Mouse (Mus musculus) hindbrain, embryonic 10.5 days (tissue): ENCODE data around the gene Treh. TPM values are rescaled to one million over a fixed set of nuclear protein-coding genes. Genes with fewer than 3 reads are reported as not detected.

Experiments
- DNase-seq: peaks from one replicate; pipeline ENCODE4 v3.0.0-alpha.2; 2017; ENCODE audit warnings: low spot score
- H3K27ac ChIP-seq: fragments of 300-500 bp; sonication (generic); 2 replicates; pipeline ENCODE4 v1.5.1; 2016; ENCODE audit warnings: mild to moderate bottlenecking, moderate library complexity
- H3K27me3 ChIP-seq: fragments of 300-500 bp; sonication (generic); 2 replicates; pipeline ENCODE4 v1.6.1; 2016; ENCODE audit warnings: mild to moderate bottlenecking; ENCODE audit not compliant: poor library complexity, insufficient read depth, severe bottlenecking
- H3K36me3 ChIP-seq: fragments of 300-500 bp; sonication (generic); 2 replicates; pipeline ENCODE4 v1.6.1; 2016; ENCODE audit warnings: mild to moderate bottlenecking, moderate library complexity
- H3K4me1 ChIP-seq: fragments of 300-500 bp; sonication (generic); replicated peaks from 2 replicates; pipeline ENCODE4 v1.6.1; 2016; ENCODE audit warnings: mild to moderate bottlenecking
- H3K4me3 ChIP-seq: fragments of 300-500 bp; sonication (generic); 2 replicates; pipeline ENCODE4 v1.5.1; 2016; ENCODE audit warnings: mild to moderate bottlenecking, moderate library complexity
- H3K9me3 ChIP-seq: fragments of 300-500 bp; sonication (generic); 2 replicates; pipeline ENCODE4 v1.6.1; 2016; ENCODE audit warnings: mild to moderate bottlenecking, moderate library complexity
- WGBS: fragments of 180-500 bp; shearing (Covaris S2); methylation state at CpG from one replicate; pipeline ENCODE4 v1.1.7; 2016; 5-methylcytosine and 5-hydroxymethylcytosine counted together
- polyA plus RNA-seq: library from polyadenylated mRNA; unstranded; fragments of >200 nt; fragmentation: Nextera tagmentation; extraction: Ambion mirVana; gene quantifications from 2 replicates; pipeline ENCODE4 v1.2.1, GENCODE M21; 2016

Gene Treh
- polyA plus RNA-seq, 1 experiment from 2014 or later: not detected

- 0 out of 2 replicates have a peak, but pooled peaks cover 4% of the 10 kb centered on the region for H3K27me3 ChIP-seq
- H3K36me3 ChIP-seq: peaks cover 50% of the 10 kb centered on the region
- no peaks in the 10 kb centered on the region for H3K9me3 ChIP-seq
- 34% methylated on average over 14 of the region's 14 CpGs for WGBS
- DNase-seq: peak; percentile 82
- no peak overlapping the region for H3K4me3 ChIP-seq
- H3K4me1 ChIP-seq: peaks cover 30% of the 10 kb centered on the region
- H3K27ac ChIP-seq: peak overlapping the region; percentile 66
Observed at GRCm38 (mm10) chr9:44685346-44686330, 12.6 kb downstream of the Treh start.

GRCm38 (mm10) chr9:44686638-44687037 lies 13.6 kb downstream of the Treh start:
- H3K4me1 ChIP-seq: peaks cover 30% of the 10 kb centered on the region
- no peaks in the 10 kb centered on the region for H3K9me3 ChIP-seq
- DNase-seq: peak; percentile 64
- WGBS: 50% methylated on average over 5 of the region's 5 CpGs
- peaks cover 60% of the 10 kb centered on the region for H3K36me3 ChIP-seq
- peak overlapping the region; percentile 66; the same call in 1 of the 2 replicates for H3K27ac ChIP-seq
- 0 out of 2 replicates have a peak overlapping the region, but pooled peaks have one; percentile 1 for H3K4me3 ChIP-seq
- H3K27me3 ChIP-seq: 0 out of 2 replicates have a peak, but pooled peaks cover 4% of the 10 kb centered on the region

- peaks cover 73% of the 10 kb centered on the region for H3K36me3 ChIP-seq
- 69% methylated on average over 9 of the region's 9 CpGs for WGBS
- peaks cover 30% of the 10 kb centered on the region for H3K4me1 ChIP-seq
- no peak overlapping the region for H3K27ac ChIP-seq
- H3K9me3 ChIP-seq: no peaks in the 10 kb centered on the region
- DNase-seq: peak; percentile 20
- no peak overlapping the region for H3K4me3 ChIP-seq
- no peaks in the 10 kb centered on the region for H3K27me3 ChIP-seq
Observed at GRCm38 (mm10) chr9:44688013-44688412, 15.0 kb downstream of the Treh start.

GRCm38 (mm10) chr9:44690641-44691040 lies 17.6 kb downstream of the Treh start:
- Histone ChIP-seq H3K27ac (no peak overlapping the region), H3K27me3 (no peaks in the 10 kb centered on the region), H3K4me1 (peaks cover 22% of the 10 kb centered on the region), H3K36me3 (peaks cover 95% of the 10 kb centered on the region), H3K4me3 (no peak overlapping the region), H3K9me3 (no peaks in the 10 kb centered on the region)
- 45% methylated on average over 7 of the region's 7 CpGs for WGBS
- no peak for DNase-seq

- Histone ChIP-seq H3K27me3 (no peaks in the 10 kb centered on the region), H3K4me1 (peaks cover 10% of the 10 kb centered on the region), H3K36me3 (peaks cover 98% of the 10 kb centered on the region), H3K9me3 (no peaks in the 10 kb centered on the region), H3K27ac (no peak overlapping the region), H3K4me3 (no peak overlapping the region)
- WGBS: 88% methylated on average over 21 of the region's 21 CpGs
- DNase-seq: no peak
Observed at GRCm38 (mm10) chr9:44691671-44692520, 18.9 kb downstream of the Treh start.

GRCm38 (mm10) chr9:44693071-44693470 lies 20.0 kb downstream of the Treh start:
- Histone ChIP-seq H3K4me3 (no peak overlapping the region), H3K9me3 (no peaks in the 10 kb centered on the region), H3K27ac (no peak overlapping the region), H3K36me3 (peaks cover 98% of the 10 kb centered on the region), H3K4me1 (0 out of 2 replicates have a peak, but pooled peaks cover under 1% of the 10 kb centered on the region), H3K27me3 (no peaks in the 10 kb centered on the region)
- 89% methylated on average over 11 of the region's 11 CpGs for whole genome bisulfite sequencing
- no peak for DNase-seq

GRCm38 (mm10) chr9:44697866-44698265 lies 24.8 kb downstream of the Treh start:
- Histone ChIP-seq H3K27me3 (no peaks in the 10 kb centered on the region), H3K27ac (no peak overlapping the region), H3K4me1 (no peaks in the 10 kb centered on the region), H3K4me3 (no peak overlapping the region), H3K9me3 (no peaks in the 10 kb centered on the region), H3K36me3 (peaks cover 100% of the 10 kb centered on the region)
- DNase-seq: no peak
- 96% methylated on average over 16 of the region's 16 CpGs for WGBS

- H3K36me3 ChIP-seq: peaks cover 100% of the 10 kb centered on the region
- H3K4me1 ChIP-seq: no peaks in the 10 kb centered on the region
- H3K27ac ChIP-seq: no peak overlapping the region
- no peaks in the 10 kb centered on the region for H3K27me3 ChIP-seq
- WGBS: 91% methylated on average over 10 of the region's 10 CpGs
- H3K4me3 ChIP-seq: no peak overlapping the region
- H3K9me3 ChIP-seq: no peaks in the 10 kb centered on the region
- no peak for DNase-seq
Observed at GRCm38 (mm10) chr9:44699196-44699595, 26.2 kb downstream of the Treh start.

GRCm38 (mm10) chr9:44699730-44700129 lies 26.7 kb downstream of the Treh start:
- DNase-seq: no peak
- no peaks in the 10 kb centered on the region for H3K9me3 ChIP-seq
- no peaks in the 10 kb centered on the region for H3K27me3 ChIP-seq
- peaks cover 100% of the 10 kb centered on the region for H3K36me3 ChIP-seq
- H3K4me3 ChIP-seq: no peak overlapping the region
- 90% methylated on average over 5 of the region's 5 CpGs for WGBS
- no peak overlapping the region for H3K27ac ChIP-seq
- no peaks in the 10 kb centered on the region for H3K4me1 ChIP-seq

GRCm38 (mm10) chr9:44707749-44708428 lies 34.9 kb downstream of the Treh start:
- H3K27ac ChIP-seq: peak overlapping the region; percentile 77

GRCm38 (mm10) chr9:44708429-44708765 lies 35.4 kb downstream of the Treh start:
- Histone ChIP-seq H3K27ac (peak overlapping the region; percentile 77), H3K4me3 (peak overlapping the region; percentile 47), H3K9me3 (no peaks in the 10 kb centered on the region), H3K27me3 (peaks cover 17% of the 10 kb centered on the region), H3K4me1 (peaks cover 39% of the 10 kb centered on the region), H3K36me3 (peaks cover 99% of the 10 kb centered on the region)
- DNase-seq: peak; percentile 57
- WGBS: 3% methylated on average over 24 of the region's 24 CpGs

More at GRCm38 (mm10) chr9:44707749-44708428, 34.9 kb downstream of the Treh start:
- H3K9me3 ChIP-seq: no peaks in the 10 kb centered on the region
- peaks cover 39% of the 10 kb centered on the region for H3K4me1 ChIP-seq
- H3K4me3 ChIP-seq: peak overlapping the region; percentile 47
- no peak for DNase-seq
- H3K36me3 ChIP-seq: peaks cover 99% of the 10 kb centered on the region
- H3K27me3 ChIP-seq: peaks cover 17% of the 10 kb centered on the region
- WGBS: 18% methylated on average over 28 of the region's 28 CpGs

GRCm38 (mm10) chr9:44708925-44709324 lies 35.9 kb downstream of the Treh start:
- Histone ChIP-seq H3K4me3 (peak overlapping the region; percentile 47), H3K27me3 (peaks cover 17% of the 10 kb centered on the region), H3K36me3 (peaks cover 99% of the 10 kb centered on the region), H3K9me3 (no peaks in the 10 kb centered on the region), H3K4me1 (peaks cover 39% of the 10 kb centered on the region), H3K27ac (0 out of 2 replicates have a peak overlapping the region, but pooled peaks have one; percentile 77)
- 24% methylated on average over 6 of the region's 6 CpGs for WGBS
- no peak for DNase-seq
